Mouse (Mus musculus) erythroid progenitor cell, adult 5-6 weeks (primary cell): ENCODE results near the gene Arhgef19. TPM values are rescaled to one million over a fixed set of nuclear protein-coding genes. Genes with fewer than 3 reads are reported as not detected.

ENCODE experiments used
- ATAC-seq: replicated peaks from 2 replicates; pipeline ENCODE4 v1.8.0; 2016; ENCODE audit warnings: moderate number of reproducible peaks, mild to moderate bottlenecking, moderate TSS enrichment, inconsistent platforms; ENCODE audit not compliant: poor library complexity, low FRiP score, severe bottlenecking
- total RNA-seq, 2 experiments: library from RNA; stranded (forward) in 1 of 2; stranded (reverse) in 1 of 2; fragments of 150-400 nt in 1 of 2; fragments of 186-747, 209-891 nt in 1 of 2; gene quantifications; 2 replicates each; pipeline versions ENCODE4 v1.2.3 to v1.2.4; 2015 to 2017; ENCODE audit warnings: low replicate concordance in 2 of 2

The Arhgef19 gene
- total RNA-seq, 2 experiments from 2014 or later, result not detected

- ATAC-seq, result no peak
These were observed 64.3 kb downstream of the Arhgef19 start for GRCm38 (mm10) chr4:141303402-141304222.

DNA sequence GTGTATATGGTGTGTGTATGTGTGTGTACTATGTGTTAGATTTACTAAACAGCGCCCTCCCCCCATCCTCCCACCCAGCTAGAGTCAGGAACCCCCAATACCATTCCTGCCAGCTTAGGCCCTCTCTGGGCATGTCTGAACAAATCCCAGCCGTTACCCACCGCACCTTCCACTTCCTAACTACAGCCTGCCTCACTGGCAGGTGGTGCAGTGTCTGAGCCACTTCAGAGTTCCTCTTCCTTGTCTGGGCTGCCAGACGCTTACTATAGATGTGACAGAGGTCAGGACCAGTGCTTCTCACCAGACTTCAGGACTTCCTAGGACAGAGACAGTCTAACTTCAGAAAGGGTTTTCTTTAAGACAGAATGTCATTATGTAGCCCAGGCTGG lies 64.9 kb downstream of the Arhgef19 start:
- no peak for ATAC-seq

- no peak for ATAC-seq
These were observed 66.8 kb downstream of the Arhgef19 start for GRCm38 (mm10) chr4:141306057-141306456.

Other genes with a start within 250 kb of the Arhgef19 start
- not detected in 2 replicates for gene Mfap2, start 229.1 kb upstream of the Arhgef19 start, total RNA-seq (2015; ENCODE audit: low replicate concordance)
- gene Mfap2, start 229.1 kb upstream of the Arhgef19 start, total RNA-seq (2017; ENCODE audit: low replicate concordance), result not detected in 2 replicates
- 0.36 TPM in 1 of 2 replicates, not detected in the other for gene Crocc, start 178.9 kb upstream of the Arhgef19 start, total RNA-seq (2015; ENCODE audit: low replicate concordance)
- gene Crocc, start 178.9 kb upstream of the Arhgef19 start, total RNA-seq (2017; ENCODE audit: low replicate concordance), result 1.4 TPM in 1 of 2 replicates, not detected in the other
- 51.1 and 67.4 TPM in 2 replicates for gene Necap2, start 161.1 kb upstream of the Arhgef19 start, total RNA-seq (2015; ENCODE audit: low replicate concordance)
- 45.2 and 108 TPM in 2 replicates for gene Necap2, start 161.1 kb upstream of the Arhgef19 start, total RNA-seq (2017; ENCODE audit: low replicate concordance)
- not detected in 2 replicates for gene Spata21, start 151.2 kb upstream of the Arhgef19 start, total RNA-seq (2015; ENCODE audit: low replicate concordance)
- not detected in 2 replicates for gene Spata21, start 151.2 kb upstream of the Arhgef19 start, total RNA-seq (2017; ENCODE audit: low replicate concordance)
- gene Szrd1, start 99.7 kb upstream of the Arhgef19 start, total RNA-seq (2015; ENCODE audit: low replicate concordance), result 13.7 and 19.3 TPM in 2 replicates
- gene Szrd1, start 99.7 kb upstream of the Arhgef19 start, total RNA-seq (2017; ENCODE audit: low replicate concordance), result 14.8 and 20.2 TPM in 2 replicates
- gene Fbxo42, start 91.6 kb upstream of the Arhgef19 start, total RNA-seq (2015; ENCODE audit: low replicate concordance), result 37.5 and 43.6 TPM in 2 replicates
- 37.2 and 39.9 TPM in 2 replicates for gene Fbxo42, start 91.6 kb upstream of the Arhgef19 start, total RNA-seq (2017; ENCODE audit: low replicate concordance)
- not detected in 2 replicates for gene Rsg1, start 25.5 kb upstream of the Arhgef19 start, total RNA-seq (2015; ENCODE audit: low replicate concordance)
- not detected in 2 replicates for gene Rsg1, start 25.5 kb upstream of the Arhgef19 start, total RNA-seq (2017; ENCODE audit: low replicate concordance)
- gene Epha2, start 61.7 kb downstream of the Arhgef19 start, total RNA-seq (2015; ENCODE audit: low replicate concordance), result 1.3 TPM in 1 of 2 replicates, not detected in the other
- gene Epha2, start 61.7 kb downstream of the Arhgef19 start, total RNA-seq (2017; ENCODE audit: low replicate concordance), result 0.39 TPM in 1 of 2 replicates, not detected in the other
- gene Fam131c, start 128.7 kb downstream of the Arhgef19 start, total RNA-seq (2015; ENCODE audit: low replicate concordance), result not detected in 2 replicates
- gene Fam131c, start 128.7 kb downstream of the Arhgef19 start, total RNA-seq (2017; ENCODE audit: low replicate concordance), result not detected in 2 replicates
- gene Clcnka, start 159.2 kb downstream of the Arhgef19 start, total RNA-seq (2015; ENCODE audit: low replicate concordance), result not detected in 2 replicates
- not detected in 2 replicates for gene Clcnka, start 159.2 kb downstream of the Arhgef19 start, total RNA-seq (2017; ENCODE audit: low replicate concordance)
- gene Clcnkb, start 176.5 kb downstream of the Arhgef19 start, total RNA-seq (2015; ENCODE audit: low replicate concordance), result not detected in 2 replicates
- gene Clcnkb, start 176.5 kb downstream of the Arhgef19 start, total RNA-seq (2017; ENCODE audit: low replicate concordance), result not detected in 2 replicates
- gene Hspb7, start 181.3 kb downstream of the Arhgef19 start, total RNA-seq (2015; ENCODE audit: low replicate concordance), result not detected in 2 replicates
- gene Hspb7, start 181.3 kb downstream of the Arhgef19 start, total RNA-seq (2017; ENCODE audit: low replicate concordance), result not detected in 2 replicates
- not detected in 2 replicates for gene Srarp, start 196.6 kb downstream of the Arhgef19 start, total RNA-seq (2015; ENCODE audit: low replicate concordance)
- not detected in 2 replicates for gene Srarp, start 196.6 kb downstream of the Arhgef19 start, total RNA-seq (2017; ENCODE audit: low replicate concordance)
- gene Zbtb17, start 205.2 kb downstream of the Arhgef19 start, total RNA-seq (2015; ENCODE audit: low replicate concordance), result 1.4 and 14.3 TPM in 2 replicates
- gene Zbtb17, start 205.2 kb downstream of the Arhgef19 start, total RNA-seq (2017; ENCODE audit: low replicate concordance), result 1.5 and 7.7 TPM in 2 replicates